Mouse (Mus musculus) ES-CJ7 (cell line): ENCODE measurements at regions not wholly inside any gene's neighbourhood (a gene's known extent, or its start where the extent isn't known, plus 50 kb on each side); places are given as distances from the start of the nearest gene placed in this dataset.
"Not testable (repeated sequence)": the region's sequence is repeated elsewhere in the genome, so short reads cannot be mapped to it uniquely, and the experiment has no call there.

Experiments used
- DNase-seq: peaks from one replicate; pipeline ENCODE4 v3.0.0; 2011; ENCODE audit warnings: low read depth, low spot score

DNA sequence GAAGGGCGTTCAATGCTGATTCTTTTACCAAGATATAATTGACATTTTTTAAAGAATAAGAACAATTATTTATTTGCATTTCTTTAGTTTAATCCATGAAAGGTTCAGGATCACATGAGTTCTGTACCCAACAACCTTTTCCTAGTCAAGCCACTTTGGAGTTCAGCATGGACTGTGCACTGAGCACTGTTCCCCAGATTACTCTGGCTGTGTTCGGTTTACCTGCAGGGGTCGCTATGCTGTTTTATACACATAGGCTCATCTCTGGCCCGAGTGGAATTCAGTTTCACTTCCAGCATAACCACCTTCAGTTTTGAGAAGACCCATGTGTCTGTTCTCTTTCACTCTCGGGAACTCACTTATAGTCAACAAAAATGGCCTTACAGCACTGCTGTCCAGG lies 93.5 kb upstream of the Smarcad1 start:
- DNase-seq = peak; percentile 21

DNA sequence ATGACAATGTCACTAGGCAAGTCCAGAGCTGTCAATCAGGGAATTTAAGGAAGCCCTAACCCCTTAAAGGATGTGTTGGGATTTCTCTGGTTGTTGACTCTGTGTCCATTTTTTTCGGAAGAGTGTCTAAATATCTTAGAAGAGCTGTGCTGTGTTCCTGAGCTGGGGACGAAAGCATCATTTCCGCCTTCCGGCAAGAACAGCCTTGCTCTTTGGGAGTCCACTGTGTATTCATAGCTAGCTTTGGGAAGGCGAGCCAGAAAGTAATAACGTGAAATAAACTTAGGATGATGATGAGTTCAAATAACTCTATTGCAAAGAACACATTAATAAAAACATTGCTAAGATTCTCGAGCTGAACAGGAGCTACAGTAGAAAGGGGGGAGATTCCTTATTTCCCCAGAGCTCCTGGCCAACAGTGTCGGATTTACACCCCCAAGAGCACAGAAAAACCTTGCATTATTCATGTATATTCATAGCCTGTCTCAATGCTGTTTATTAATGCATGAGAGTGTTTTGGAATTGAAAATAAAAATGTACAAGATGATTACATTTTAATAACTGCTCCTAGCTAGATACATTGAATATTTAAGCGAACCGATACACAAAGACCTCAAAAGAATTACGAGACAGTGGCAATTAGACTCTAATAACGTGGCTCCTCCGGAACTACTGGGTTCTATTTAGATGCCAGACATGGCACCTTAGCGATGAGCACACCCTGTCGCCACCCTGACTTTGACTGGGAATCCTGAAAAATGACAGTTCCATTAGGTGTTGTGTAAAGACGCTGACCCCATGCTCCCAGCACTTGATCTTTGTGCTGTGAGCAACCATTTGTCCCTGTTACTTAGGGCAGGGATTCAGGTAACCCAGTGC lies 80.5 kb upstream of the Smarcad1 start:
- no peak for DNase-seq

DNA sequence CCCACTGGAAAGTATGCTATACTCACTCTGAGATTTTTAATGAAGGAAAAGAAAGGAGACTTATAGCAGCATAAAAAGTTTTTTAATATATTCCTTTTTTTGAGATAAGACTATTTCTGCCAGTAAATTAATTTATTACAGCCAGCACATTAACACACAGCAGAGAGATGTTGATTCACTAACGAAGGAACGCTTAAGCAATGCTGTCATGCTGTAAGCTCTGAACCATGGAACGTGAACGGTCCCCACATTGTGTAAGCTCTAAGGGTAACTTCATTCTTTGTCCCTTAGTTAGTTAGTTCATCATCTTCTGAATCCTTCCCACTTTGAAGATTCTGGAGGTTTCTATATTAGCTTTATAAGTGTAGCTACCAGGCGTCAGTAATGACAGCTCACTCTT lies 79.8 kb upstream of the Smarcad1 start:
- no peak for DNase-seq

DNA sequence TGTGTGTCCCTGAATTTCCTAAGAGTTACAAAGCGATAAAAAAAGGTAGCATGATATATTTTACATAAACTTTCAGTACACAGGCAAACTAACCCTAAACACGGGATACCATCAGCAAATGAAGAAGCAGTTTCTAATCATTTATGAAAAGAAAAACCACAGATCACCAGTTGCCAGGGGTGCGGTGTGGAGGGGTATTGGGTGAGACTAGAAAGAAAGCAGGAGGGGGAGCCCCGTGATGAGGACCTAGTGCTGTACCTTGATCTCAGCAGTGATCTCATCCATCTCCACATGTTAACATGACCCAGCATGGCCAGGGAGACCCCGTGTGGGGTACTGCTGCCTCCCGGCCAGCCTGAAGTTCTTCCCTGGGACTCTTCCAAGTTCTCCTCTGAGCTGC lies 77.7 kb upstream of the Smarcad1 start:
- DNase-seq = no peak

DNA sequence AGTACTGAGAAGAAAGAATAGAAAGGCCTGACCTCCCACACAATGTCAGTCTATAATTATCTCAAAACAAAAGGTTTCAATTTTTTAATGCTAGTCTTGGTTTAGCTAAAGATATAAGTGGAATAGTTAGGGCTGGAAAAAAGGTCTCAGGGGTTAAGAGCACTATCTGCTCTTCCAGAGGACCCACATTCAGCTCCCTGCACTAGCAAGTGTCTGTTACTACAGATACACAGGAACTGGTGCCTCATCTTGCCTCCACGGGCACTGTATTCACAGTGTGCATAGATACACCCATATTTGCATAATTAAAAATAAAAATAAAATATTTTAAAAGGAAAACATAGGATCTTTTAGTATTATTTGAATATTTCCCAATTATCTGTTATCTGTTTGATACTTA lies 77.2 kb upstream of the Smarcad1 start:
- DNase-seq = no peak

DNA sequence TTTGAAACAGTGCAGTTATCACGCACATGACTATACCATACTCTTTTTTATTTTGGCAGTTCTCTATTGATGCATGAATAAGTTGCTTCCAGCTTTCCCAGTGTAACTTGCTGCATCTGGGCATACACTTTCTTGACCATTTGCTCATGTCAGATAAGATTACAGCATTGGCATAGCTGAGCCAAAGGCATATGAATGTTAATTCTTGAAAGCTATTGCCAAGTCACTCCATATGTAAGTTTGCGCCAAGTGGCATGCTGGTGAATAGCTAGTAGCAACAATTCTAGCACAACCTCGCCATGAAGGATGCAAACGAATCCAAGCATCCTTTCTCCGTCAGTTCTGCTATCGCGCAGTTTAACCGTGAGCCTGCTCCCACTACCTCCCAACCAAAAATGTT lies 72.2 kb upstream of the Smarcad1 start:
- DNase-seq = no peak

DNA sequence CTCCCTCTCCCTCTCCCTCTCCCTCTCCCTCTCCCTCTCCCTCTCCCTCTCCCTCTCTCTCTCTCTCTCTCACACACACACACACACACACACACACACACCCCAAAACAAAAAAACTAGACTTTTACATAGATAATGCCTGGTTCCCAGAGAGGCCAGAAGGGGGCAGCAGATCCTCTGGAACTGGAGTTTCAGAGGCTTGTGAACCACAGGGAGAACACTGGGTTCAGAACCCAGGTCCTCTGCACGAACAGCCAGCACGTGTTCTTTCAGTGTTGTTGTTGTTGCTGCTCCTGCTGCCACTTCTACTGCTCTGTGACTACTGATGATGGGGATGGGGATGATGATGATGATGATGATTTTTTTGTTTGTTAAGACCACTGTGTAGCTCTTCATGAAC lies 68.4 kb upstream of the Smarcad1 start:
- peak; percentile 90 for DNase-seq

DNA sequence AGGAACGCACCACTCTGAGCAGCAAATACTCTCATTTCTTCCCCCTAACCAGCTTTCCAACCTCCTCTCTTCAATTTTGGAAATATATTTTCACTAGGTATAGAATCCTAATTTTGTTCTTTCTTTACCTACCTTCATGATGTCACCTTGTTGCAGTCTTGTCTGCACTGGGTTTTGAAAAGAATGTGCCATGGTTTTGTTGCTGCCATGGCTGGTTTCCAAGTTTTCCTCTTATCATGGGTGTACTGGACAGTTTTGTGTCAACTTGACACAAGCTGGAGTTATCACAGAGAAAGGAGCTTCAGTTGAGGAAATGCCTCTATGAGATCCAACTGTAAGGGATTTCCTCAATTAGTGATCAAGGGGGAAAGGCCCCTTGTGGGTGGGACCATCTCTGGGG lies 67.9 kb upstream of the Smarcad1 start:
- not testable (repeated sequence) for DNase-seq

DNA sequence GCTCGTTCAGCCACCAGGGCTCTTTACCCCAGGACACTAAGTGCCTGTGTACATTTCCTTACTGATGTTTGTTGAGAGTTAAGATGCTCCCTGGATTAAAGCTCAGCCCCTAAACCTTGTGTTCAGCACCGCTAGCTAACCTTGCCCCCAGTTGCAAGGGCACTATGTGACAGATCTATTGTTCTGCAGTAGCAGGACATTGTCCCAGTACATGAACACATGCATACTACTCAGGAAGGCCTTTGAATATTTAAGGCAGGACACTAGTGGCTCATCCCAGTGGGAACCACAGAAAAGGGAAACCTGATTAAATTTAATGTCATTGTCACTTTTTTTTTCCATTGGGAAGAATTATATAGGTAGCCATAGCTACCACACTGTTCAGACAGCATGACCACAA lies 60.3 kb upstream of the Smarcad1 start:
- peak; percentile 19 for DNase-seq
